Mouse (Mus musculus): ENCODE data around the gene Jkamp. TPM values are rescaled to one million over a fixed set of nuclear protein-coding genes. Genes with fewer than 3 reads are reported as not detected.
A peak's percentile ranks its signal among the peaks of the same experiment; 100 is the strongest.
"Not testable (repeated sequence)": the region's sequence is repeated elsewhere in the genome, so short reads cannot be mapped to it uniquely, and the experiment has no call there.

Jkamp gene
- polyA plus RNA-seq (2012; rRNA removed) = 41.7 and 46.5 TPM in 2 replicates

DNA sequence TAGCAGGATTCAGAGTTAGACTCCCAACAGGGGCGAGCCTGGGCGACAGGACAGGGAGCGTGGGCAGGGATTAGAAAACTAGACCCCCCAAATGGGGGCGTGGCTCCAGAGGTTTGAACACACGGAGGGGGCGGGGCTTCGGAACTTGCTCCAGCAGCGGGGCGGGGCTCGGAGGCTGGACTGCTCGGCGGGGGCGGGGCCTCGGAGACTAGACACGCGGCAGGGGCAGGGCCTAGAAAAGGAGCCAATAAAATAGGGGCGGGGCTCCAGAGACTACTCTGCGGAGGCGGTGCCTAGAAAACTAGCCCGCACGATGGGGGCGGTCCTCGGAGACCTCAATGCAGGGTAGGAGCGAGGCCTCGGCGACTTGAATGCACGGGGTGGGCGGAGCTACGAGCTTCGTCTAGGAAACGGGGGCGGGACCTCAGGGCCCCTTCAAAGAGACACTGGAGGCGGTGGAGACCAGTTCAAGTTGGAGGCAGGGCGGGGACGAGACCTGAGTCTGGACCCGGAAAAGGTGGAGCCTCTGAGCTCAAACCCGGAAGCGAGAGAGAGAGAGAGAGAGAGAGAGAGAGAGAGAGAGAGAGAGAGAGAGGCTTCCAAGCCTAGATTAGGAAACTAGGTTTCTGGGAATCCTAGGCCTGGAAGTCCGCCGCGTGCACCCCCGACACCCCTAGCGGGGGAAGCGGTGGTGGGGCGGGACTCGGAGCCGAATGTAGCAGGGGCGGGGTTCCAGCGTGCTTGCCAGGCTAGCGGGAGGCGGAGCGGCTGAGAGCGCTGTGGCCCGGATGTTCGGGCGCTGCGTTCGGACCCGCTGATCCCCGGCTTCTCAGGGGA, at the start of gene Jkamp, which contains the start of gene L3hypdh:
Gene Jkamp, plus strand, starts transcription at position 261 of the 837 bp plus-strand sequence.
Gene L3hypdh, minus strand, starts transcription at position 111 of the 837 bp plus-strand sequence.
- peak; percentile 94 for DNase-seq (ENCODE audit: low spot score)

DNA sequence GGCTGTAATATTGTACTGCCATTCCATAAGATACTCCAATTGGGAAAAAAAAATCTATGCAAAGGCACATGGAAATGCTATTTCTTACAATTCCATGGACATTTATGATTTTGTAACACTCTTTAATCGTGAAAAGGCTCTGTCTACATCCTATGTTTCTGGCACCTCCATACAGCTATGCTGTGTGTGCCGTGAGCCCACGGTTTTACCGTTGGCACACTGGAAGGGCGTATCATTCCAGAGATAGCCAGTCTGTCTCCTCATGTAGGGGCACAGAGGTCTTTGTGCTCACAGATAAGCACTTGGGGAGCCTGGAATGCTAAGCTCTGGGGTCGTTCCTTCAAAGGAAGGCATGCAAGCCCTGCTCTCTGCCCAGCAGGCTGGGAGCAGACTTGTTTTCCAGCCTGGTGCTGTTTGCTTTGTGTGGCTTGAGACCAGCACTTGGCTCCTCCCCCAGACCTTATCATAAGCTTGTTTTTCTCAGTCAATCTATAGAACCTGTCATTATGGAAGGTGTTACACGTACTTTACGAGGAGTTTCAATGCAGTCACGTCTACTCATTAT, 49.2 kb upstream of the Jkamp start:
- DNase-seq (ENCODE audit: low spot score) = no peak

DNA sequence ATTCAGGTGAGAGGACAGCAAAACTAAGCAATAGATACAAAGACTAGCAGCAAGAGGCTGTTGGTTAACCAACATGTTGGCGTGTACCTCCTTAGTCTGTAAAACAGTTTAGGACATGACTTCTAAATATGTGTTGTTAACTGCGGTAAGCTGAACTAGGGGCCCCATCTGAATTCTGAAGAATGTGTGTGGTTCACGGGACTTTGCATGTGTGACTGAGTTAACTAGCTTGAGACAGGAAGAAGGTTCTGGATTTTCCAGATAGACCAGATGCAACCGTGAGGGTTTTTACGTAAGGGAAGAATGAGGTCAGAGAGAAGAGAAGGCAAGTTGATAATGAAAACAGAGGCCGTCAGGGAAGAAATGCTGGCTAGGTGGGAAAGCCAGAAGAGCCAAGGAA, 48.3 kb upstream of the Jkamp start:
- DNase-seq (ENCODE audit: low spot score) = no peak

DNA sequence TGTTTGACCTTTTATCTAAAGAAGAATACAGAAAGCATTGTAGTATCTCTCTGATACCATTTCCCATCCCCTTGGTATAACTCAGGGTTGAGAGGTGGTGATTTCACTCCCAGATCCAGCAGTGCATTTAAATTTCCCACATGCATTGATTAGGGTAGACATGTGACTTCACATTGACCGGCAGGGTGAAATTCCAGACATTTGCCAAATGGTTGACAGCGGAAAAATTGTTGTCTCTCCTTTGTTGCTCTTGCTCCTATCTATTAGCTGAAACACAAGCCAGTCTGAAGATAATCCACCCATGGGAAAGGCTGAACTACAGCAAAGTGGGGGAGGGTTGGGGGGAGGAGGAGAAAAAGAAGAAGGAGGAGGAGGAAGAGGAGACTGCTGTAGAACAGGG, 46.5 kb upstream of the Jkamp start:
- no peak for DNase-seq (ENCODE audit: low spot score)

DNA sequence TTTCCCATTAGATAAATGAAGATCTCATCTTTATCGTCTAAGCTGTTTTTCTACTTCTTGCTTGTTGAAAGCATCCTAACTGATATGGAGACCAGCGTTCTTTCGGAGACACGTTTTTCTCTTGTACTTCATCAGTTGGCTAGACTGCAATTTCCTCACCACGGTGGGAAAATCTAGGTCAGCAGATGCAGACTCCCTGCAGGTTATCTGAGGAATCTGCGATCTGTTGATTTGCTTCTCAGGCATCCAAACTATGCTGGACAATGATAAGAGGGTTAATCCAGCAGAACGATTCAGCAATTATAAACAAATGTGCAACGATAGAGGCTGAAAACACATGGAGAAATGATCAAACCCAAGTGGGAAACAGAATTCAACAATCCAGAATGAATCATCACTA, 45.9 kb upstream of the Jkamp start:
- no peak for DNase-seq (ENCODE audit: low spot score)

DNA sequence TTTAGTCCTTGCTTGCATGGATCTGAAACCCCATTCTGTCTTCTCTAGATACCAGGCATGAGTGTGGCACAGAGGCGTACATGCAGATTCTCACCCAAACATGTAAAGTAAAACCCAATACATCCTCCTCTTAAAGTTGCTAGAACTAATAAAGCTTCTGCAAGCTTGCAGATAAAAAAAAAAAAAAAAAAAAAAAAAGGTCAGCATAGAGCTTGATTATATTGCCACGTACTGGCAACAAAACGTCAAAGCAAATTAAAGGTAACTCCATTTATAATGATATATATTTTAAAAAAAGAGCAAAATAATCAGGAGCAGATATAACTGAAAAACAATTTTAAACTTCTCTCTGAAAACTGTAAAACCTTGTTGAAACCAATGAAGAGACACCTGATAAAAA, 44.2 kb upstream of the Jkamp start:
- DNase-seq (ENCODE audit: low spot score) = no peak

DNA sequence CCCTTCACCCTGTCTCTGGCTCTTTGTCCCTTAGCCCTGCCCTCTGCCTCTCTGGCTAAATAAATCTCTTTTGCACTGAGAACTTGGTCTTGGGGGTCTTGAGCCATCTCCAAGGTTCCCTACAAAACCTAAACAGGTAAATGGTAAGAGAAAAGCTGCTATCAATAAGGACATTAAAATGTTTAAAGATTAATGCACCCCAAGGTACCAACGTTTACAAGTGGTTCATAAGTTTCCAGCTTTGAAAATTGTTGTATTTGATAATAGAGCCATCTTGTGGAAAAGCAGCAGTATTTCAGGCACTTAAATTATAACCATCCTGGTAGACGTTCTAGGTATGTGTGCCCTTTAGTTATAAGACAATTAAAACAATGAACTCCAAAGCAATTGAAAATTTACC, 37.9 kb upstream of the Jkamp start:
- DNase-seq (ENCODE audit: low spot score) = no peak

DNA sequence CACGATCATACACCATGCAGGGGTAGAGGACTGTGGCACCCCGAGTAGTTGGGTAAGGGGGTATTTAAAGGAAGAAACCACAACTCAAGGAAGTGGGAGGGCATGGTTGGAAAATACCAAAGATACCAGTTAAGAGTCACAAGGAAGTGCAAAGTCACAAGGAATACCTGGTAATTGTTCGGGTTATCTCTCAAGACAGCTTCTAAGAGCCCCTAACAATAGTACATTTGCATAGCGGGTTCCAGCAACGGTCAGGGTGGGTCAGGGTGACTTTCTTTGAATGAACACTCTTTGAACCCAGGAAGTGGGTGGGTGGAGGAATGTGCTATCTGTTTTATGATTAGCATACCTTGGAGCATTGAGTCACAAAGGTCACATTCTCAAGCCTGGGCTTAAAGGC, 35.2 kb upstream of the Jkamp start:
- not testable (repeated sequence) for DNase-seq (ENCODE audit: low spot score)

DNA sequence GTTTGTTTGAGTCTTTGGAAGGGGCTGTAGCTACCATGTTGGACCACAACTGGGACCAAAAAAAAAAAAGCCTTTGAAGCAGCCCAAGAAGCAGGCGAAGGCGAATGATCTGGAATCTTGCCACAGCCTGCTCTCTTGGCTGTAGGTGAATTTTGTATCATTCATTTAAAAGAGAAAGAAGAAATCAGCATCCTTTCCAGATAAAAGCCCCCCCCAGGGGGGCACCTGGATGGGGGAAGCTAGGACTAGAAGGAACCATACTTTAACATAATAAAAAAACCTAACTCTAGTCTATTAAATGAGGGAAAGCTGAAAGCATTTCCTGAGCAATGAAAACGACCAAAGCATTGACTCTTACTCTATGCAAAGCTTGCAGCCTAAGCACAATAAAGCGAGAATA, 34.6 kb upstream of the Jkamp start:
- DNase-seq (ENCODE audit: low spot score) = no peak

DNA sequence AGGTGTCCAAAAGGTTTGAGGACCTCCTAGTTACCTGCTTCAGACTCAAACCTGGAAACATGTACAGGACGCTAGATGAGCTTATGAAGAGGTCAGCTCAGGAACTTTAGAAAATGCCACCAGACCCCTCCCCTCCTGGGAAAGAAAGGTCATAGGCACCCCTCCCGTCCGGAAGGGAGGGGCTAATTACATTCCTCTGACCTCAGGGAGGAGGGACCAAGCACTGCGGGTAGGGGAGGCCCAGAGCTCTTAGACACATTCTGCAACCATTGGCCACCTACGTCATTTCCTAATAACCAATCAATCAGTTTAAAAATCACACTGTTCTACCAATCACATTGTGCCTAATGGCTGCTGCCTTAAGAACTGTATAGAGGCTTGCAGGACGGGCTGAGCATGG, 32.8 kb upstream of the Jkamp start:
- no peak for DNase-seq (ENCODE audit: low spot score)

DNA sequence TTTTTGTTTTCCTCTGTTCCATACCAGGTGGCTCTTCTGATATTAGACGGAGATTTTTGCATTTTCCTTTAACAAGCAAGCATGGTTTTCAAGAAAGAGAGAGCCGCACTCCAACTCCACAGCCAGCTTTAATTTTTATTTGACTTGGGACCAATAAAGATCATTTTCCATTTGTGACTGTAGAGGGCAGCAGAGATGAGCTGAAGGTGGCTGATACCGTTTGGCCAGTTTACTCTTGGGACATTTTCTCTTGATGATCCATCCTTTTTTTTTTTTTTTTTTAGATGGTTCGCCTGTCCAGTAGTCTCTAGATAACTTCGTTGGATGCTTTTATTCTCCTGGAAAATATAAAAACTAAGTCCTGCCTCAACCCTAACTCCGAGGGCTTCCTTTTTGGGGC, 32.1 kb upstream of the Jkamp start:
- no peak for DNase-seq (ENCODE audit: low spot score)

DNA sequence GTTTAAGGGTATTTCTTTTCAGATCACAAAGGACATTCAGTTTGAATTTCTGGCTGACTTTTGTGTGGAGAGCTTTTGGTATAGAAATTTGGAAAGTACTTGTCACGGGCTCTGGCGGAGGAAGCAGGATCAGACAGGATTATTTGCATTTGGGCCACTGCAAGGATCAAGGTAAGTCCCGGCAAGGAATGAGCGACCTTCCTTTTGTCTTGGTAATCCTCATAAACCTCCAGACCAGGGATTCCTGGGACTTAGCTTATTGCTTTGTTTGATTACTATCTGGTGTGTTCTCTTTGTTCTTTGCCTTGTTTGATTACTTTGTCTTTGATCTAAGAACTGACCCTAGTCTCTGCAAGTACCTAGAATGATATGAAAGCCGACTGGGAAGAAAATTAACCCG, 31.5 kb upstream of the Jkamp start:
- DNase-seq (ENCODE audit: low spot score) = no peak

DNA sequence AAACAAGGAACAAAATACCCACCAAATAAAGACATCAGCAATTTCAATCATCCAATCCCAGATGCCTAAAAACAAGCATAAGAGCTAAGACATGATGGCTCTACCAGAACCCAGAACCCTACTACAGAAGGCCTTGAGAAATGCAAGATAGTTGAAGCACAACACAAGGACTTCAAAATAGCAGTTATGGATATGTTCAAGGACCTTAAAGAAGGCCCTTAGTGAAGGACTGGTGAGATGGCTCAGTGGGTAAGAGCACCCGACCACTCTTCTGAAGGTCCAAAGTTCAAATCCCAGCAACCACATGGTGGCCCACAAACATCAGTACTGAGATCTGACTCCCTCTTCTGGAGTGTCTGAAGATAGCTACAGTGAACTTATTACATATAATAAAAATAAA, 27.6 kb upstream of the Jkamp start:
- DNase-seq (ENCODE audit: low spot score) = no peak

DNA sequence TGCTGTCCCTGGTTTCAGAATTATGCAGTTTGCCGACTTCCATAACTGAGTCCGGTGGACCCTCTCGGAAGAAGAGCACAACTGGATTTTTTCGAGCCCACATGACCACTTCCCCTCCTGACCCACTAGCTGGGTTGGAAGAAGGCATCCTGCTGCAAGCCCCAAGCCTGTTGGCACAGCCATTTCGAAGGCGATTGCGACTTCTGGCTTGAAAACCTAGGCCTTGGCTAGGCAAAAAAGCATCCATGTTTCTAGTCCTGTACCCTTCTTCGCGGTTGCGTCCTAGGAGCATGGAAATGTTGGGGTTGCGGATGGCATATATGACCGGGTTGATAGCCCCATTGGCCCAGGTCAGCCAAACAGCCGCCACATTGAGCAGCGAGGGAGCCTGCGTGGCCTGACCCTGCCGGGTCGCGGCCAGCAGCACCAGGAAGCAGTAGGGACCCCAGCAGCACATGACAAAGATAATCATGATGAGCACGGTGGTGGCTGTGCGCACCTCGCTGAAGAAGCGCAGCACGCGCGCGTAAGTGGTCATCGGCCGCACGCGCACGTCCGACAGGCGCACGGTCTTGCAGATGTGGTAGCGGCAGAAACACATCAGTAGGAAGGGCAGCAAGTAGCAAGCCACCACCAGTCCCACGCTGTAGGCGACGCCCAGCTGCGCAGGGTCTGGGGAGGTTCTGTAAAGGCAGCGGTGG, 15.6 kb upstream of the Jkamp start:
- DNase-seq (ENCODE audit: low spot score) = no peak

DNA sequence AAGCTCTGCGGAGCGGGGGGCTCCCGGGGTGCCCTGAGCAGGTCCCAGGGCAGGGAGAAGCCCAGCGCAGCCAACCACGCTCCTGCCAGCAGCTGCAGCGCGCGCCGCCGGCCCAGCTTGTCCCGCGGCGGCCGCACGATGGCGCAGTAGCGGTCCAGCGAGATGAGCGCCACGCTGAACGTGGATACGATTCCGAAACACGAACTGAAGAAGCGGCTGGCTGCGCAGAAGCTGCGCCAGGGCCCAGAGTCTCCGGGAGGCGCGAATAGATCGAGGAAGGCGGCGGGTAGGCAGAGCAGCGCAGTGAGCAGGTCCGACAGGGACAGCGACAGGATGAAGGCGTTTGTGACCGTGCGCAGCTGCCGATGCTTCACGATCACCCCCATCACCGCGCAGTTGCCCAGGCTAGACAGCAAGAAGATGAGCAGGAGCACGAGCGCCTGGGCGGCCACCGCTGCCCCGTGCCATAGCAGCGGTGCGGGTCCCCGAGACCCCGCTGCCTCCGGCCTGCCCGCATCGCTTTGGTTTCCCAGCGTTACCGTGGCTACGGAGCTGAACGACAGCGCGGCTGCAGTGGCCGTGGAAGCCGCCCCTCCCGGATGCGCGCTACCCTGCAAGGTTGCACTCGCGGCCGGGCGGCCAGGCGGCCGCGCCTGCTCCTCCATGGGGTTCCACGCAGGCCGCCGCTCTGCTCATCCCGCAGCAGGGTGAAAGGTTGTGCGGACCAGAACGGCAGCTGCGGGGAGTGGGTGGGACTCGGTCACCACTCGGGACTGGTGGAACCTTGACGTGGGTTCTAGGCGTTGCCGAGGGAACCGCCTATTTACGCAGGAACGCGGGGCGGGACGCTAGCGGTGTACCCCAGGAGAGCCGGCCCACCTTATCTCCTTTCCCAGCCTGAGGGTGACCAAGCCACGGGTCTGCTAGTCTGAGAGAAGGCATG, 14.8 kb upstream of the Jkamp start, which contains the start of gene Gpr135:
Gene Gpr135, minus strand, starts transcription at position 799 of the 943 bp plus-strand sequence.
- DNase-seq (ENCODE audit: low spot score) = peak; percentile 72

DNA sequence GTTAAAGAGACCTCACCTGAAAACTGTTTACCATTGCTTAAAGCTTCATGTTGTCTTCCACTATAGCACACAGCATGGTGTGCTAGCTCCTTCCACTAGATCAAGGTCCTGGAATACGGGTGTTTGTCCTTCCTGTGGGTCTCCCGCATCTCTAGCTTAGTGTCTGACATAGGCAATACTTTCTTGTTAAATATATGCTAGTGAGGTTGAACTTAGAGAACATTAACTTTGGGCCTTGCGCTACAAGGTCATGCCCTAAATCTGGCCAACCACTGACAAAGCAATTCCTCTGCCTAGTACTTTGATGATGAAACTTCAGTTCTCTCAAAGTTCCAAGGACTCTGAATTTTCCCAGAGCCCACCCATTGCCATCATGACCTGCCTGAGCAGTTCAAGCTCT, 7.1 kb upstream of the Jkamp start:
- DNase-seq (ENCODE audit: low spot score) = no peak

DNA sequence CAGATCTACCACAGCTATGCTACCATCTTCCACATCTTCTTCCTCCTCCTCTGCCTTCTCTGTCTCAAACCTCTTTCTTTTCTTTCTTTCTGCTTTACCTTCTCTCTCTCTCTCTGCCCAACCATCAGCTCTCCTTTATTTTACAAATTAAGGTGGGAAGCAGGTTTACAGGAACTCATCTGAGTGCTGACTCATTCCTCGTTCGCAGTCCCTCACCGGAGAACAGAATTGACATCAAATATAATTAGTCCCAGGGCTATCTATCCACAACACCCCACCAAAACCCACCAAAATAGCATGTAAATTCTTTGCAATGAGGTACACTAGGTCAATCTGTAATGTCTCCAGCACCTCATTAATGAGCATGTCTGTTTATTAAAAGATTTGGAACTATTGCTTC, 3.4 kb upstream of the Jkamp start:
- no peak for DNase-seq (ENCODE audit: low spot score)

DNA sequence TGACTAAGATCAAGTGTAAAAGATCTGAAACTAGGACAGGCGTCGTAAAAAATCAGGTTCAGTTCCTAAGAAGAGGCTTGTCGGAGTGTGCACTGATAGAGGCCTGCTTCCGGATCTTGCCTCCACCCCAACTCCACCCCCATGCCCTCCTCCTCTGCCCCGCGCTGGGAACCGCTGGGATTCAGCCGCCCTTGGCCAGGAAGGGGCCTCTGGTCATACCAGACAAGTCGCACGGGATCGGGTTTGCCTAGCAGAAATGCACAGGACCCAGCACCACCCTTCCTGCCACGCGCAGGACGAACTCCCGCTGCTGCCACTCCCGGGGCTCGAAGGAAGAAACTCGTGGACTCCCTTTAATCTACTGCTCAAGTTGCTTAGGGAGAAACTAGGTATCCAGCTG, 3.0 kb upstream of the Jkamp start:
- DNase-seq (ENCODE audit: low spot score) = no peak

DNA sequence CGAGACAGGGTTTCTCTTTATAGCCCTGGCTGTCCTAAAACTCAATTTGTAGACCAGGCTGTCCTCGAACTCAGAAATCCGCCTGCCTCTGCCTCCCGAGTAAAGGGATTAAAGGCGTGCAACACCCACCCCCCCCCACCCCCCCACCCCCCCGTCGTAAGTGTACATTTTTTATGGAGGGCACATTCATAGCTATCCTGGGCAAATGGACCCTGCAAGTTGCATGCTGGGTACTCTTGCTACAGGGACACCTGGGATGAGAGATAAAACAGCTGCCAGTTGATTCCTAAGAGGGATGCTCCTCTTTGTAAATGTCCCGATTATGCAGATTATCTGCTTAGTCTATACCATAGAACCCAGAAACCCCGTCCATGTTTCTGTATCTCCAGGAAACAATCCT, 2.1 kb upstream of the Jkamp start:
- DNase-seq (ENCODE audit: low spot score) = no peak

DNA sequence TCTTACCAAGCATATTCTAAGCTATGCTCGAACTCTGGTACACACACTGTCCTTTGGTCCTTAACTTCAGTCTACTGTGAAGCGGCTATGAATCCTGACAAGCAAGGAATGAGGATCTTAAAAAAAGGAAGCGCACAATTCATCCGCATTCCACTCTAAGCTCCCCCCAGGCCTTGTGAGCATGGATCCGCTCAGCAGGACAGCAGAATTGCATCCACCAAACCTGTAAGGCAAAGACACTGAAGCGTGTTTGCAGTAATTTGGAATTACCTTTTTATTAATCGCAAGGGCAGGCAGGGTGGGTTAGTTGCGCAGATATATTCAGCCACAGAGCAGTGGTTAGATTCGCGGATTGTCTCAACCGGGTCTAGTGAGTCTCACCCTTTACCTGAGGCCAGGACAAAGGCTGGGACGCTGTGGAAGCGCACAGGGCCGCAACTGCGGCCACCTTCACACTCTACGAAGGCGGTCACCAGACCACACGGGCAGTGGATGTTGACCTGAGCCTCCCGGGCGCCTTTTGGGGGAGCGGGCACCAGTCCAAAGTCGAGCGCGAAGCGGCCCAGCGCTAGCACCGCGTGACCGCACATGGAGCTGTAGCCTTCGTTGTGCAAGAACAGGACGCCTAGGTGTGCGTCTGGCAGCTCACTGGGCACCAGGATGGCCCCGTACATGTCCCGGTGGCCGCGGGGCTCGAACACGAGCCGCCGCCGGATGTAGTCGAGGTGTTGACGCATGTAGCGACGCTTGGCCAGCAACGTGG, 947 bp upstream of the Jkamp start:
- DNase-seq (ENCODE audit: low spot score) = peak; percentile 55

DNA sequence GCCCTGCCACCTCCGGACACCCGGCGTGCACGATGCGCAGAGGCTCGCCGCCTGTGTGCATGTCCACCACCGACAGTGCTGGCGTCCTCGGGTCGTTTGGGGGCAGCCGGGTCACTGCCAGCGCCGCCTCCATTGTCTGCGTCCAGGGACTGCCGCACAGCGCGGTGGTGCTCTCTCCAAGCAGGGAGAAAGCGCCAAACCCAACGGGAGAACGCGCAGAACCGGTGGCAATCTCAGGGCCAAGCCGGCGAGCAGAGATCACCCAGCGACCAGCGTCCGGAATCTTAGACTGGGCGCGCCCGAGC, 413 bp upstream of the Jkamp start:
- DNase-seq (ENCODE audit: low spot score) = no peak
